Mouse (Mus musculus) cerebellum, adult 11 months (tissue): ENCODE data around the gene Scml4.

Source experiments
- DNase-seq: peaks from one replicate; pipeline ENCODE4 v3.0.0; 2022

Scml4 gene

DNA sequence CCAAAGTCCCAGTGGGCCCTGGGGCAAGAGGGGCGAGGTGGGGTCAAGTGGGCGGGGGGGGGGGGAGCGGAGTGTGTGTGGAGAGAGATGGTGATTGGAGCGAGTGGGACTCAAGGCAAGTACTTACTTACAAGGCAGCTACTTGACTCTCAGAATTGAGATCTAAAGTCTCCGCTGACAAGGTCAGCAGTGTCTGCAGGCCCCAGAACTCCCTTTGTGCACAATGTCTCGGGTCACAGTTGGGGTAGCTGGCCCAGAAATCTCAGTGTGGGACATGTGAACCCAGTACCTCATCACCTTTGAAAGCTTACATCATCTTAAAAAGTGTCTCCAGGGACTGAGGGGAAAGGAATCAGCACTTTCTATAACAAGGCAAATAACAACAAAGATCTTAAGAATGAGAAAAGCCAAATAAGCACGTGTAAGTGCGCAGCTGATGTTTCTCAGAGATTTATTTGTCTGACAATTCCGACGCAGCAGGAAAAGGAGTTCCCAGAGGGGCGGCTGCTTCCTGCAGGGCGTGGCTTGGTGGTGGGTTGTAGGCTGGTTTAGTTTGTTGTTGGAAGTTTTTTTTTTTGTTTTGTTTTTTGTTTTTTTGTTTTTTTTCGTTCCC lies 142.0 kb downstream of the Scml4 start:
- no peak for DNase-seq

DNA sequence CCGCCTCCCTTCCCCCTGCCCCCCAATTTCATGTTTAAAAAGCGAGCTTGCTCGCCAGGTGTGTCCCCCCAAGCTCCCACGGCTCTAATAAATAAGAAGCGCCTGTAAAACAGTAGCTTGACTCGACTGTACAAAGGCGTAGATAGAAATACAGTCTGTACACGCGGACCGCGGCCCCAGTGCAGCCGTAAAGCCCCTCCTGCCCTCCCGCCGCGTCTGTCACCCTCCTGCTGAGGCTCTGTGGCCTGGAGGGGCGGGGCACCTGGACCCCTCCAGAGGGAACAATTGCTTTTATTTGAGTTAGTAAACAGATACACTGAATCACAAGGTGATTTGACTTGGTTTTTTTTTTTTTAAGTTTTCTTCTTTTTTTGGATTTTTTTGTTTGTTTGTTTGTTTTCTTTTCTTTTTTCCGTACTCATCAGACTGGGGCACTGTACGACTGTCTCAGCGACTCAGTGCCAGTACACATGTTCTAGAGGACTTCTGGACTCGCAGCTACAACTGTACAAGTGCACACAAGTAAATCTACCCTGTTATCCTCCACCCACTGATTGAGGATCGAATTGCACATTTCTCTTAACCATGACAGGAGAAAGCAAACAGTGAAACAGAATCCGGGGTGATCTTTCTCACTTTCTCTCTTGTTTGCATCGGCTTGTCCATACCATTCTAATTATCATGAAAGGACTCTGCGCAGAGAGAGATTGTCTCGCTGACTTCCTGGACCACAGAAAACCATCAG lies 142.7 kb downstream of the Scml4 start:
- DNase-seq = no peak

DNA sequence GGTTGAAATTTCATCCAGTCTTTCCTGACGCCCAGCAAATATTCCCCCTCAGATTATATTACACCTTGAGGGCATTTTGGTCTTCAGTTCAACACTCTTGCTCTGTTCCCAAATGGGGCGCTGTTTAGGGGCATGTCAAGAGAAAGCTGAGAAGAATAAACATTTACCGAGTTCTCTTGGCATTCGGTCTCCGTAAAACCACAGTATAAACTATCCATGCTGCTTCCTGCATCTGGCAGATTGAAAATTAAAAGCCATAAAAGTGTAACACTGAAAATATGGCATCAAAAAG lies 143.2 kb downstream of the Scml4 start:
- no peak for DNase-seq

DNA sequence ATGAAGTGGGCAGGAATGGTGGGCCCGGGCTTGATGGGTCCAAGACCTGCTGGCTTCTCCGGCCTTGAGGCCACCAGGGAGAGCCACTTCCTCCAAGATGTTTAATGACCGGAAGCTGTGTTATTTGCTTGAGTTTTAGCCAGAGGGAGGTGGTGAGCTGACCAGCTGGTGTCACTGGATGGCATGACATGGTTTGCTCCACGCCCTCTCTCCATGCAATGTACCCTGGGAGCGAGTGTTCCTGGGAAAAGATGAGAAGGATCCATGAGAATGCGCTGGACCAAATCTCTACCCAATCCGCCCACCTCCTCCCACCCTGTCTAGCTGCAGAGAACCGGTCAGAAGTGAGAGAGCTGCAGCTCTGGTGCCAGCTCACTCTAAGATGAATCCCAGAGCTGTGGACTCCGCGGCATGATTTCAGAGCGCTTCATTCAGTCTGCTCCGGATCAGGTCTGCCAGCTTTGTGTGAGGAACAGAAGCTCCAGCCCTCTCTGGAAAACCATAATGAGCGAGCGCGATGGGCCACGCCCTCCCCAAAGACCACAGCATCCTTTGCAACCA lies 144.1 kb downstream of the Scml4 start:
- no peak for DNase-seq

DNA sequence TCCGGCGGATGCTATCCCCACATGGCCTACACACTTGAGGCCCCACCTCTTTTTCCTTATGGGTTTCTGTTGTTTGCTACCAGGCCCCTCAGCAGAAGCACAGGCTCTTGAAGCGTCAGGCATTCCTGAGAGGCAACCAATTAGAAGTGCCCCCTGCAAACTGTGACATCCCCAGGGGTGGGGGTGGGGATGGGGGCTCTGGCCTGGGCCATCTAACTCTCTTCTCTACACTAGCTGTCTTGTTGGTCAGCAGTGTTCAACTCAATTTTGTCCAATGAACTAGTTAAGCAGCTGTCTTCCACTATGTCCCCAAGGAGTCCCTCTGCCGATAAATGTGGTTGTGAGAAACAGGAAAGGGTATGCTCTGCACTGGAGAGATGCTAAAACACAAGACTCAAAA lies 144.9 kb downstream of the Scml4 start:
- no peak for DNase-seq

DNA sequence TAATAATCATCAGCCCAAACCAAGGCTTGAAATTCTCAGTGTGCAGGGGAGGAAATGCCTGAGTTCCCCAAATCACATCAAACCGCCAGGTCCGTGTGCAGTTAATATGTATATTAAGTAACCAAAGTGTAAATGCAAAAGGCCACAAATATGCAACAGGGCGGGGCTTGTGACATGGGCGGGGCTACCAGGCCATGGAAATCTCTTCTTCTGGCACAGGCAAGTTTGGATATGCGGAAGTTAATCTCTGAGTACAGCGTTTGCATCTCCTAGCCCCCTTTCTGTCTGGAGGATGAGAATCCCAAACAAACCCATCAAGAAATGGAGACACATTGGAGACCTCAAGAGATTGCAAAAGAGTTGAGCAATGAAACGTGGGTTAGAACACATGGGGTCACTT lies 145.5 kb downstream of the Scml4 start:
- DNase-seq = no peak

DNA sequence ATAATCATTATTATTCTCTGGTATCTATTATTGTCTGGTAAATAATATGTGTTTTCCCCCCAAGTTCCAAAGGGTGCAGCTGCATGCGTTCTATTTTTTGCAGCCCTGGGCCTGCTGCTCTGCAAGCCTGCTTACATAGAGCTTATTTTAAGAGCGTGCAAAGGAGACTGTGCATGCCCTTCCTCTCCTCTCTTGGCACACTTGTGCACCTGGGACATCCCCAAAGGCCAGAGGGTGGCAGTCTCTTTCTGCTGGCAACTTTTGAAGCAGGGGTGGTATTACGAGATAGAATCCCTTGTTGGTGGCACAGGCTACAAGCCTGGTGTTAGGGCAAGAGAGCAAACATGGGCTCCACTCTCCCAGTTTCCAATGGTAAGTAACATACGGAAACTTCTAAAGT lies 146.4 kb downstream of the Scml4 start:
- DNase-seq = no peak

DNA sequence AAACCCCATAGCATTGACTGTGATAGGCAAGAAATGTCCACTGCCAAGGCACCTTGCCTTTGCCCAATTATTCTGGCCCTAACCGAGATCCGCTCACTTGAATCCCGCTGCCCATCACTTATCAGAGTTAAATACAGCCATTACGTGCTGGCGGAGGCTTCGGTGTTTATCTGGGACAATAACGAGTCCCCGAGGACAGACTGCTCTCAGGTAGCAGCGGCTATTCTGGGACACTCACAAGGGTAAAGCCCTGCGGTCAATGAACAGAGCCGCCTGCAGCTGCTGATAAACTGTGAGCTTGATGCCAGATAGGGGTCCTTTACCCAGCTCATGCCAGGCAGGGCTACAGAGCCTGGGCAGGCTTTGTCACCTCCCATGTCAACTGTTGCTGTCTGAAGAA lies 147.9 kb downstream of the Scml4 start:
- no peak for DNase-seq
